Mouse (Mus musculus) gastrocnemius, postnatal 10 days (tissue): ENCODE results near the gene Rspo1. TPM values are rescaled to one million over a fixed set of nuclear protein-coding genes. Genes with fewer than 3 reads are reported as not detected.
A peak's percentile ranks its signal among the peaks of the same experiment; 100 is the strongest.

Experiments used
- DNase-seq: peaks from one replicate; pipeline ENCODE4 v3.0.0; 2021; ENCODE audit warnings: mixed read lengths
- total RNA-seq, 2 experiments: library from RNA; stranded (reverse); gene quantifications; 2 replicates each; pipeline ENCODE4 v1.2.3; 2021

Rspo1 gene
- total RNA-seq, 2 experiments from 2014 or later: 0.47 to 0.65 TPM

DNA sequence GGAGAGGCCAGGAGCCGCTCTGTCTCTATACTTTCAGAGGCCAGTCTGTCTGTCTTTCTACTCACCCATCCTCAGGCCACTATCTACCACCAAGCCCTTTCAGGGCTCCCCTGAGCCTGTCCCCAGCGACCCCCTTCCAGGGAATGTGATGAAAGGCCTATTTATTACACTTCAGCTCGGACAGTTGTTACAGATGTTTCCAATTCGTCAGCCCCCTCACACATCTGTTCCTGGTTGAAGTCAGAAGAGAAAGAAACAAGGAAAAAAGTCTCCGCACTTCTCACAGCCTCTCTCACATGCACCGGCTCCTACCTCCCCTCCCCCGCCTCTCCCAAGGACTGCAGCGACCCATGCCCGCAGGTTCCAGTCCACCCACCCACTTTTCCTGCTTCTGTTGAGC is 13.9 kb upstream of the Rspo1 start:
- DNase-seq: no peak

DNA sequence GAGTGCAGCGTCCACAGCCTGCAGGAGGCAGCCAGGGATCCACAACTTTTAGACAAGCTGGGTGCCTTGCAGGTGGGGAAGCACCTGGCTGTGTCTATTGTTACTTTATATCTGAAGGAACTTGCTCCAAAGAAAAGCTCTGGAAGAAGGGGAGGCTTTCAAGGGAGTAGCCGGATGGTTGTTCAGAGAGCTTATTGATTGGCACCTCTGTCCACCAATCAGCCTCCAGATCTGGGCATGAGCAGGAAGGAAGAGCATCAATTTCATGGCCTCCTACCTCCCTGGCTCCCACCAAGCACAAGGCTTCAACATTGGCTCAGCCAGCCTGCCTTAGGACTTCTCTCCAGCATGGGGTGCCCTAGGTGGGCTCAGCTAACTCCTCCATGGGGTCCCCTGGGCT is 12.9 kb upstream of the Rspo1 start:
- no peak for DNase-seq

DNA sequence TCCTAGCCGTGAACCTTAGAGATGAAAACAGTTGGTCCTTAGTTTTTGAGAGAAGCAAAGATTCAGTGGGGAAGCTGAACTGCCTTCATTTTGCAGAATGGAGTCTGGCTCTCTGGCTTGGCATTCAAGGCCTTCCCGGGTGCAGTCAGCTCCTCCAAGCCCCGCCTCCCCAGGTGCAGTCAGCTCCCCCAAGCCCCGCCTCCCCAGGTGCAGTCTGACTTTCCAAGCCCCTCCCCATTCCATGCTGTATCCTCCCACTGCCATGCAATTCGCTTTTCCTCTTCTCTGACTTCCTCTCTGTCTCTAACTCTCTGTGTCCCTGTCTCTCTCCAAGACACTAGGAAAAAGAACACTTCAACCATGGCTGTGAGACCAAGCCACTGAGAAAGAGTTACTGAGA is 8.0 kb upstream of the Rspo1 start:
- DNase-seq: no peak

DNA sequence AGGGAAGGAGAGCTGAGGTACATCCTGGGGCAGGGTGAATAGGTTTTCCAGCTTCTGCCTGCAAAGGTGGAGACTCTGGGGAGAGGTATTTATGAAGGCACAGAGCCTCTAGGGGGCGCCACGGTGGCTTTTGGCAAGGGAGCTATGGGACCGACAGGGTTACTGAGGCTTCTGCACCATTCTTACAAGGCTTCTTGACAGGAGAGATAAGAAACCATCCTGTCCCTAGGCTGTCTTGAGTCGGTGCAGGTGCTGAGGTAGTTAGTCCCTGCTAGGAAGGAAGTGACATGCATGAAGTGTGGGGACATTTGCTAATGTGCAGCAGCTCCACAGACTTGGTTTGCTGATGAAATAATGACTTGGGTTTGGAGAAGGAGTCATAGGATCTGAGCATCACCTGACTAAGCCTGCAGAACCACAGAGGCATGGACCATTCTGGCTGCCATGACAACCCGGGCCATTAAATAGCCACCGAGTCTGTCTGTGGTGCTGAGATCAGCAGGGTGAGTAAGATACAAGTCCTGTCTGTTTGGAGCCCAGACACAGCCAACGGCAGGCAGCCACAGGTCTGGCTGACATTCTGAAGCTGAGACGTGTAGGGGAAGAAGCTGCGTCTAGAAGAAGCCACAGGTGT is 2.2 kb upstream of the Rspo1 start:
- DNase-seq: no peak

DNA sequence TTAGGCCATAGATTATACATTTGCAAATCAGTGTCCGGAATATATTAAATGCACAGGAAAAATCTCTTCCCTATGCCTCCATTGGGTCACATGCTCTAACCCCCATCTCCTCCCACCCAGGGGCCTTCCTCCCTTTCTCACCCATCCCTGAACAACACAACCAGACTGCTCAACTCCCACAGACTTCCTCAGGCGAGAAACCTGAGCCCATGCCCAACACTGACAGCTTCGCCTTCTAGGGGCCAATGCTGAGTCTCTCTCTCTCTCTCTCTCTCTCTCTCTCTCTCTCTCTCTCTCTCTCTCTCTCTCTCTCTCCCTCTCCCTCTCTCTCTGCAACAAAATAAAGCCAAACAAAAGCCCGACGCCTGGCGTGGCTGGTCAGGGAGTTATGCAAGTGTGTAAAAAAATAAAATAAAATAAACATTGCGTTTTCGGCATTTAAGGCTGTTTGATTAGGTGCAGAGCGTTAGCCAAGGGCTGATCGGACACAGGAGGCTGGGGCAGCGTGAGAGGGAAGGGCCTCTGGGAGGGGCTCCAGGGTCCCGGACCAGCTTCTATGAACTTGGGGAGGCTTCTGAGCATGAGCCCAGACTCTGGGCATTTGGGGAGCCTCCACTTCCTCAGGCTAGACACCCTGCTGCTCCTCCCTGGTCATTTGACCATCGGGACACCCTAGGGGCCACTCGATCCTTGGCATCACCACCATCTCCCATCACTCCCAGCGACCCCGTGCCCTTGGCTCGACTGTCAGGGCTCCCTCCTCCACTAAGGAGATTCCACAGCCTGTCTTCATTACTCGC is 1.2 kb upstream of the Rspo1 start:
- no peak for DNase-seq

DNA sequence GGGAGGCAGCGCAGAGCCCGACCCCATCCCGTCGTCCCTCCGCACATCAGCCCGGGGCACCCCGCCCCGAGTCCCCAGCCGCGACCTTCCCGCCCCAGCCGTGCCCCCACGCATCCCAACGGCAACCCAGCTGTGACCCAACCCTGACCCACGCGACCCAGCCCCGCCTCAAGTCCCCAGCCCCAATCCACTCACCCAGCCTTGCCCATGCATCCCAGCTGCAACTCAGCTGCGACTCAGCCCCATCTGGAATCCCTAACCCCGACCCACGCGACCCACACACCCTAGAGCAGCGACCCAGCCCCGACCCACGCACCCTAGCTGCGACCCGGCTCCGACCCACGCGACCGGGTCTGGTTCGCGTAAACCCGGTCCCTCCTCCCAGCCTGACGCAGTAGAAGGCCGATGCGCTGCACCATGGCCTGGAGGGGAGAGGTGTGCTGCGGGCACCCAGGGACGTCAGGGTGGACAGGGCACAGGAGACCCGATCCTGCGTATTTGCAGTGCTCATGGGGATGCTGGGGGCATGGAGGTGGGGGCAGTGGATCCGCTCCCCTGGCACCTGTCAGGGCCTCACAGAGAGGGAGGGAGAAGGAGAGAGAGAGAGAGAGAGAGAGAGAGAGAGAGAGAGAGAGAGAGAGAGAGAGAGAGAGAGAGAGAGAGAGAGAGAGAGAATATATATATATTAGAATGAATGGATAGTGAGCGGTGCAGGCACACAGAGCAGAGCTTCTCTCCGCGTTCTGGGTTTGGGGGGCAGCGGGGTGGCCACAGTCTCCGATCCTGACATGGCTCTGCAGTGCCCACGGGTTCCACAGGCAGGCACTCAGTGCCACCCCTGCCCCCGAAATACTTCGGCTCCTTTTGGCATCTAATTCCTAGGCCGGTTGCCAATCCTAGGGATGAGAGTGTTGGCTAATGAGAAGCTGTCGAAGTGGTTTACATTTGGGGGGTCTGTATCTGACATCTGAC is 795 bp downstream of the Rspo1 start:
- DNase-seq: no peak

DNA sequence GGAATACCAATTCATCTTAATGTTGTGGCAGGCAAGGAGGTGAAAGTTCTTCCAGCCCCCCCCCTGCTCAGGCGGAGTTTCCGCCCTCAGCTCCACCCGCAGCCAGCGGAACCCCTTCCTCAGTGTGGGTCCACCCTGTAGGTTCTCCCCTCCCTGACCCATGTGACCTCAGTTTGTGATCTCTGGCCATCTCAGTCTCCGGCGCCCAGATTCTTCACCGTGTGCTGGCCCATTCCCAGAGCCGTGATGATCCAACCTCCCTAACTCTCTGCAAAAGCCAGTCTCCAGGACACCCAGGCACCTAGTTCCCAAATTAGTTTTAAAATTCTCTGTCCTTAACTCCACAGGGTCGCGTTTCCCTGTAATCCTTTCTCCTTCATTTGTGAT is 1.5 kb downstream of the Rspo1 start:
- no peak for DNase-seq

DNA sequence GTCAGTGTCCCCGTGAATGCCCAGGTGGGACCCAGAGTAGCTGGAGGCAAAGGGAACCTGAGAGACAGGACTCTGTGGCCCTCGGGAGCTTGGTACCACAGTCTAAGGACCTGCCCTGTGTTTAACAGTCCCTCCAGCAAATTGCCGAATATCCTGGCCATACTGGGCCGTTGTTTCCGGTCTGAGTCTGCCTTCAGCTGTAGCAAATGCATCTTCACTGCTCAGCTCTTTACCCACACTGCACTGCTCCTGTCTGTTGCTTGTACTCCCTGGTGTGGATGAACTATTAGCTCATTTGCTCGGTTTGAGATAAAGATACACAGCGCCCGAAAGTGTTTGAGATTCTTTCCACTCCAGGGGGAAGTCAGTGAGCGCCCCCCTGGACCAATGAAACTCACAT is 2.2 kb downstream of the Rspo1 start:
- DNase-seq: no peak

DNA sequence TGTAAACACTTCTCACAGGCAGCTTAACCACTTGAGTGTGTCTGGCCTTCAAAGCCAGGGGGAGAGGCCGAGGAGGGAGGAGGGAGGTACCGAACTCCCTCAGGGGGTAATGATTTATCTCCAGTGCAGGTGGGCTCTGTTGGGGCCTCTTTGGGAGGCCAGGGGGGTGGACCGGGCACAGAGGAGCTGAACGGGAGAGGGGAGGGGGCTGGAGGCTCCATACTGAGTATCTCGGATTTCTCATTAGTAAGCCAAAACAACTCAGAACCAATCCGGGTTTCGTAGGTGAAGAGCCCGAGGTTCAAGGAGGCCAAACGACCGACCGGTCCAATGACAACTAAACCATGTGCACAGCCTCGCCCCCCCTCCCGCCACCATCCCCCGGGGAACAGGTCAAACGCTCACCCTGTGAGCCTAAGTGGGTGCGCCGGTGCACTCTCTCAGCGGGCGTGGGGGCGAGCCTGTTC is 3.6 kb downstream of the Rspo1 start:
- DNase-seq: no peak

DNA sequence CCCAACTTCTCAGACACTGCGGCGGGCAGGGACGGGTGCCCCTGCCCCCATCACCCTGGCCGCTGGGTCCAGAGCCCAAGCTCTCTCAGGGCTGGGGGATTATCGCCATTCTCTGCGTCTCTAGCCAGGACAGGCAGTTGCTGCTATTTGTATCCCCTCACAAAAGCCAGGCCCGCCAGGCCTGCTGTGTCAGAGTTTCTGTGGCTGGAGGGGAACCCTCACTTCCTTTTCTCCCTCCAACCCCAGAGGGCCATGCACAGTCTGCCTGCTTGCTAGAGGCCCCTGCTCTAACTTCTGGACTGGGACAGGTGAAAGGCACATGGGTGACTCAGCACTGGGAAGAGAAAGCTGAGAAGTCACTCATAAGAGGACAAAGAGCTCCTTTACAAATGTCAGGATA is 4.1 kb downstream of the Rspo1 start:
- DNase-seq: no peak

DNA sequence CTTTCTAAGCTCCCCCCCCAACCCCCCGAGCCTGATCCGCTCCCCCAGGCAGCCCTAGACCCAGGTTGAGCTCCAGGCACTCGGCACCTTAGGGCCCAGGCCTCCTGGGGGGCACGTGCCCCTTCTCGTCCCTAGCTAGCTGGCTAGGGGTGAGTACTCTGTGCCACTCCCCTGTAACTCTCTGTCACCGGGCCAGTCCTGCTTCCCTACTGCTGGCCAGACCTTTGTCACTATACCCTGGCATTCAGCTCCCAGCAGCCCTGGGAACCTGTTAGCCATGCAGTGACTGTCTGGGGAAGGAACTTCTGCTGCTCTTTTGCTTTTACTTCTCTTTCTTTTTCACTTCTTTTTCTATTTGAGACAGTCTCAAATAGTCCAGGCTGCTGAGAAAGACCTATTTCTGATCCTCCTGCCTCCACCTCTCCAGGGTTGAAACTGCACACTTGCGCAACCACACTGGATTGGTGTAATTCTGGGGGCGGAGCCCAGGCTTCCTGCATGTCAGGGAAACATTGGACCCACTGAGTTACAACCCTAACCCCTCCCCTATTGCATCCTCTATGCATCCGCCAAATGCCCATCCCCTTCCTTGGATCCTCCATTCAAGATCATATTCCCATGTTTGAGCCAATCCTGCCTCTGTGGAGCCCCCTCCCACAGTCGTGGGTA is 11.4 kb downstream of the Rspo1 start:
- no peak for DNase-seq

DNA sequence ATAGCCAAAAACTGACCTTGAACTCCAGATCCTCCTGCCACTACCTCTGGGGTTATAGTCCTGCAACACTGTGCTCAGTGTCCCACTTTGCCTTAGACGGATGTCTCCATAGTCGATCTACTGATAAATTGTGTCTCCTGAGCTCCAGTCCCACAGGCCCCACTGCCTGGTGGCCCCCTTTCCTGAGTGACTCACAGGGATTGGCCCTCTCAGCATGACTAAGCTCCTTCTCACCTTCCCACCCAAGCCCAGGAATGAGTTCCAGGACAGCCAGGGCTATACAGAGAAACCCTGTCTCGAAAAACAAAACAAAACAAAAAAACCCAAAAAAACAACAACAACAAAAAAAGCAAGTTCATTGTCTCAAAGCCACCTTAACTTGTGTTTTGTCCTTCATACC is 13.3 kb downstream of the Rspo1 start:
- DNase-seq: no peak

DNA sequence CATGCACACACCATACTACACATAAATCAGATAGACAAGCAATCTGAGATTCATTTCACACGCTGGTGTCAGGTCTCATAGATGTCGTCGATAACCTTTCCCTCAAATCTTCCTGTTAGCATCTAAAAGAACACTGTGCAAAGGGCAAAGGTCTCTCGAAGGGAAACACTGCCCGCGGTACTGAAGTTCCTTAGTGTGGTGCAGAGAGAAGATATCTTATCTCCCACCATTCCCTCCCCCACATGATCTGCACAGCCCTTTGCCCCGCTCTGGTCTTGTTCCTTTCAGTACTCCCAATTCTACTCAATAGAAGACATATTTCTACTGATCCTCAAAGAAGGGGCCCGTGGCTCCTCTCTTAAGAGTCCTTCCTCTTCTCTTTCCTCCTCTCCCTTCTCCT is 16.7 kb downstream of the Rspo1 start:
- no peak for DNase-seq

DNA sequence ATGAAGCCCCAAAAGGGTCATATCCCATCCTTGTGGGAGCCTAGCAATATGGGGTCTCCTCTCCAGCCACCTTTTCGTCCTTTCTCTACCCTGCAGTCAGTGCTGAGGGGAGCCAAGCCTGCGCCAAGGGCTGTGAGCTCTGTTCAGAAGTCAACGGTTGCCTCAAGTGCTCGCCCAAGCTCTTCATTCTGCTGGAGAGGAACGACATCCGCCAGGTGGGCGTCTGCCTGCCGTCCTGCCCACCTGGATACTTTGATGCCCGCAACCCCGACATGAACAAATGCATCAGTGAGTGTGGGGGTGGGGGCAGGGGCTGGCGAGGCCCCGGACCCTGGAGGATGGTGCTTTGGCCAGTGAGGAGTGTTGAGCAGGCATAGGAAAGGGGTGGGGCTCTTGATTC is 18.7 kb downstream of the Rspo1 start:
- no peak for DNase-seq

DNA sequence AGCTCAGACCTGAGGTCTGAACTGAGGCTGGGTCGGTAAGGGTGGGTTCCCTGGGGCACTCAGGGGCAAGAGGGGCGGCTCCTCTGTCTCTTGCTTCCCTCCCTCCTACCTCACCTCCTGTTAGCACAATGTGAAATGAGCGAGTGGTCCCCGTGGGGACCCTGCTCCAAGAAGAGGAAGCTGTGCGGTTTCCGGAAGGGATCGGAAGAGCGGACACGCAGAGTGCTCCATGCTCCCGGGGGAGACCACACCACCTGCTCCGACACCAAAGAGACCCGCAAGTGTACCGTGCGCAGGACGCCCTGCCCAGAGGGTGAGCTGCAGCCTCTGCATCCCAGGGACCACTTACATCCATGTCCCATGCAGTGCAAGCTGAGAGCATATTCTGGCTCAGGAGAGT is 21.2 kb downstream of the Rspo1 start:
- DNase-seq: no peak

DNA sequence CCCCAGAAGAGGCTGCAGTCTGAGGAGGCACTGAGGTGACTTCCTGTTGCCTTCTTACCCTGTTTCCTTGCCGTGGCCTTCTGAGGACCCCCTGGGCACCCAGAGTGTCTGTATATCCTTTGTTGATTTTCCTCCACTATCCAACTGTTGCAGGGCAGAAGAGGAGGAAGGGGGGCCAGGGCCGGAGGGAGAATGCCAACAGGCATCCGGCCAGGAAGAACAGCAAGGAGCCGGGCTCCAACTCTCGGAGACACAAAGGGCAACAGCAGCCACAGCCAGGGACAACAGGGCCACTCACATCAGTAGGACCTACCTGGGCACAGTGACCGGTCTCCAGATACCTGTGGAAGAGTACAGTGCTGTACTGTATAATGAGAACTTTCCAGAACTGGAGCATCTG is 22.0 kb downstream of the Rspo1 start:
- no peak for DNase-seq

DNA sequence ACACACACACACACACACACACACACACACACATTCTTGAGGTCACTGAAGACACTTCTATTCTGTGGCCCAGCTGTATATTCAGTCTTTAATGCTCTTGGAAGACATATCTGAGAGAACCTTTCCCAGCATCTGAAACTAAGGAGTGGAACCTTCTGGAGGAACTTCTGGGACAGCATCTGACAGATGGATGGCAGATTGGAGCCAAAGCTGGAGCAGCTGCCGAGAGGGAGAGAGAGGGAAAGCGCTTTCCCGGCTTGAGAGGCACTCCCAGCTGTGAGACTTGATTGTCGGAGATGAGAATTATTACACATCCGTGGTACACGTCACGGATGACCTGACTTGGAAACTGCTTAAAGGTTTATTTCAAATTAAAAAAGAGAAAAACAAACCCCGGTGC is 22.5 kb downstream of the Rspo1 start:
- DNase-seq: no peak

DNA sequence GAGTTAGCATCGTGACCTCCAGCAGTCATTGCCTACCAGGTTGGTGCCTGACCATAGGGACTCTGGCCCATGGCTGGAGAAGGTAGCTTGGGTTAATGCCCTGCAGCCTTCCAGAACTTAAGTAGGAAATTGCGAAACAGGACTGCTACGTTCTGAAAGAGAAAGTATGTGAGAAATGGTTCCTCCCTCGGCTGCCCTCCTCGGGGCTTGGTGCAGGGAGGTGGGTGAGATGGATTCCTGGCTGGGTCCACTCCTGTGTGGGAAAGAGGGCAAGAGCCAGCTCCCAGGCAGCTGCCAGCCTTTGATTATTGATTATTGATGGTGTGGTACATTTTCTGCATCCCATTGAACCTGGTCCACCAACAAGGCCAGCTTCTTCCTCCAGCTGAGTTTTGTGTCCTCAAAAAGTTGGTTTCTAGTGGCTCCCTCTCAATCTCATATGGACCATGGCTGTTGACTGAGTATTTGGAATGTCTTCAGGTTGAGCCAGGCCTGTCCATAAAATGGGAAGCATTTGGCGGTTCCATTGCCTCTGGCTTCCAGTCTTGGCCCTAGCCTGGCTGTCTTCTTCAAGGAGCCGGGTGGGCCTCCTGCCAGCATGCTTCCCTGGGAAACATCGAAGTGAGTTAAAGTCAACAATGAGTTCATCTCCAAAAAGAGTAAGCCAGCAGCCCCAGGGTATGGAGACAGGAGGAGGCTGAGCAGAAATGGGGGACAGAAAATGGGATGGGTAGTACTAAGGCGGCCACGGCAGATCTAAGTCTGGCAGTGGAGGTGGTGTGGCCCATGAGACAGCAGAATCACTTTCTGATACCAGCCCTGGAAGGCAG is 29.8 kb downstream of the Rspo1 start, which contains the start of gene Gnl2:
Gnl2 (plus strand) TSS at position 780 of the 830 bp plus-strand sequence.
- DNase-seq: peak; percentile 25

DNA sequence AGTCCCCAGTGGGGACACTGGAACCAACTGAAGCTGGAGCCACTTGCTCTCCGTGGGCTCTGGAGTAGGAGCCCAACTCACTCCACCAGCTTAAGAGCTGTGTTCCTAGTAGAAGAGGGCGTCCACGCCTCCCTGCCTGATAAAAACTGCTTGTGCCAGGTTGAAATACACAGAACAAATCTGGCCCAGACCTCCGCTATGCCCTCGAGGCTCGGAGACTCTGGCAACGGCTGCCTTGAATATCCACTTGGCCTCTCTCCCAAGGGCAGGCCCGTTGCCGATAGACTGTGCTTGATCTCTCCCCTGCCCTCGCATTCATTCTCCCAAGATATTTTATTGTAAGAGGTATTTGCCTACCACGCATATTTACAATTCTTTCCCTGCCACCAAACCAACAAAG is 31.2 kb downstream of the Rspo1 start:
- DNase-seq: no peak

DNA sequence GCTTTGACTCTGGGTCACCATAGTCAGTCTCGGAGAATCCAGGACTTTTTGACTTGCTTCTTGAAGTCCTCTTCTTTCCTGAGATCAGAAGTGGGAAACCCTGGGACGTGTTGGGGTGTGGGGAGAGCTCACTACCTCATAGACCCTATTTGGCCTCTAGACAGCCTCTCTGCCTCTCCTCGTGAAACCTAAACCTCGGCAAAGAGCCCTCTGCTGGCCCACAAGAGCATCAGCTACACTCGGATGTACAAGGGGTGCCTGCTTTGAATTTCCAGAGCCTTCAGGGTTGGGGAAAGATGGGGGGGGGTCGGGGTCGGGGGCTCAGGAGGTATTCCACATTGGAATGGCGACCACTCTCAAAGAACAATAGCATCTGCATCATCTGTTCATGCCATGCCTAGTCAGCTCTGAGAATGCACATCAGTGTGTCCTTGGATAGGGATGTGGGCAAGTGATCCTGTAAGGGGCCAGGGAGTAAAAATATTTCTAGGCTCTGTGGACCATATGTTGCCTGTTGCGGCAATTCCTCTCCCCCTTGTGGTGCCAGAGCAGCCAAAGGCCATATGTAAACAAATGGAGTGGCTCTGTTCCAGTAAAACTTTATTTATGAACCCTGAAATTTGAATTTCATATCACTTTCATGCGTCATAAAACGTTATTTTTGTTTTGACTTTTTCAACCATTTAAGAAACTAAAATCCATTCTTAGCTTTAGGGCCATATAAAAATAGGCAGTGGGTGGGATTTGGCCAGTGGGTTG is 34.7 kb downstream of the Rspo1 start:
- DNase-seq: no peak
